Mouse (Mus musculus) midbrain, embryonic 14.5 days (tissue): ENCODE data around the gene Dcpp3. TPM values are rescaled to one million over a fixed set of nuclear protein-coding genes. Genes with fewer than 3 reads are reported as not detected.
"Not testable (repeated sequence)": the region's sequence is repeated elsewhere in the genome, so short reads cannot be mapped to it uniquely, and the experiment has no call there.

Experiments
- ATAC-seq: fragments of 200-750 bp; cut with Nextera tagmentation; 2 replicates; pipeline ENCODE4 v1.8.0; 2017; ENCODE audit warnings: moderate number of reproducible peaks, moderate library complexity; ENCODE audit not compliant: low FRiP score, low TSS enrichment
- DNase-seq: peaks from one replicate; pipeline ENCODE4 v3.0.0-alpha.2; 2015
- H3K27ac ChIP-seq: fragments of 300-500 bp; sonication (generic); replicated peaks from 2 replicates; pipeline ENCODE4 v1.5.1; 2014; ENCODE audit warnings: mild to moderate bottlenecking, low read depth, low read length, moderate library complexity
- H3K27me3 ChIP-seq: fragments of 300-500 bp; sonication (generic); 2 replicates; pipeline ENCODE4 v1.6.1; 2014; ENCODE audit warnings: low read length, control low read depth, mixed read lengths; ENCODE audit not compliant: control insufficient read depth, insufficient read depth
- H3K36me3 ChIP-seq: fragments of 300-500 bp; sonication (generic); 2 replicates; pipeline ENCODE4 v1.6.1; 2014; ENCODE audit warnings: low read length, control low read depth; ENCODE audit not compliant: control insufficient read depth, insufficient read depth
- H3K4me1 ChIP-seq: fragments of 300-500 bp; sonication (generic); 2 replicates; pipeline ENCODE4 v1.6.1; 2014; ENCODE audit warnings: mild to moderate bottlenecking, antibody characterized with exemption, low read length, control low read depth; ENCODE audit not compliant: control insufficient read depth, insufficient read depth
- H3K4me2 ChIP-seq: fragments of 300-500 bp; sonication (generic); 2 replicates; pipeline ENCODE4 v1.6.1; 2014; ENCODE audit warnings: mild to moderate bottlenecking, low read length, moderate library complexity
- H3K4me3 ChIP-seq: fragments of 300-500 bp; sonication (generic); replicated peaks from 2 replicates; pipeline ENCODE4 v1.5.1; 2014; ENCODE audit warnings: low read depth, low read length
- H3K9ac ChIP-seq: fragments of 300-500 bp; sonication (generic); replicated peaks from 2 replicates; pipeline ENCODE4 v1.6.1; 2014; ENCODE audit warnings: mild to moderate bottlenecking, low read length, moderate library complexity
- H3K9me3 ChIP-seq: fragments of 300-500 bp; sonication (generic); 2 replicates; pipeline ENCODE4 v1.6.1; 2016; ENCODE audit warnings: low read length, control low read depth, mixed read lengths; ENCODE audit not compliant: control insufficient read depth
- WGBS: fragments of 180-500 bp; shearing (Covaris S2); extraction: QIAGEN DNeasy Blood & Tissue Kit; methylation state at CpG from one replicate; pipeline ENCODE4 v1.1.7; 2014; 5-methylcytosine and 5-hydroxymethylcytosine counted together
- polyA plus RNA-seq: library from polyadenylated mRNA; unstranded; fragments of >200 nt; fragmentation: Nextera tagmentation; extraction: Ambion mirVana; gene quantifications from 2 replicates; pipeline ENCODE4 v1.2.1, GENCODE M21; 2014

The Dcpp3 gene
- polyA plus RNA-seq, 1 experiment from 2014 or later, result not detected

- Histone ChIP-seq H3K27ac (peak overlapping the region; percentile 75), H3K4me3 (peak overlapping the region; percentile 43), H3K4me1 (0 out of 2 replicates have a peak, but pooled peaks cover 7% of the 10 kb centered on the region), H3K27me3 (no peaks in the 10 kb centered on the region), H3K9me3 (no peaks in the 10 kb centered on the region), H3K36me3 (no peaks in the 10 kb centered on the region), H3K9ac (peak overlapping the region; percentile 29), H3K4me2 (peak overlapping the region; percentile 75)
- under 1% methylated on average over 14 of the region's 14 CpGs for WGBS
- DNase-seq, result peak; percentile 83
- peak; percentile 87 for ATAC-seq
These were observed 7.8 kb downstream of the Dcpp3 start for GRCm38 (mm10) chr17:23925090-23925493.

GRCm38 (mm10) chr17:23931157-23931556 lies 13.9 kb downstream of the Dcpp3 start:
- H3K9ac ChIP-seq, result no peak overlapping the region
- no peak for ATAC-seq
- WGBS, result 92% methylated on average over 5 of the region's 5 CpGs
- H3K4me2 ChIP-seq, result no peak overlapping the region
- H3K9me3 ChIP-seq, result no peaks in the 10 kb centered on the region
- H3K27ac ChIP-seq, result no peak overlapping the region
- DNase-seq, result no peak
- H3K27me3 ChIP-seq, result no peaks in the 10 kb centered on the region
- H3K4me1 ChIP-seq, result no peaks in the 10 kb centered on the region
- H3K4me3 ChIP-seq, result no peak overlapping the region
- no peaks in the 10 kb centered on the region for H3K36me3 ChIP-seq

- no peaks in the 10 kb centered on the region for H3K36me3 ChIP-seq
- no peak within 1 kb of the TSS for H3K9ac ChIP-seq
- no peak within 1 kb of the TSS for H3K27ac ChIP-seq
- no peaks in the 10 kb centered on the region for H3K9me3 ChIP-seq
- no peak within 1 kb of the TSS for H3K4me3 ChIP-seq
- H3K27me3 ChIP-seq, result no peaks in the 10 kb centered on the region
- H3K4me1 ChIP-seq, result no peaks in the 10 kb centered on the region
- DNase-seq (no peak), ATAC-seq (no peak)
- no peak within 1 kb of the TSS for H3K4me2 ChIP-seq
These were observed 24.1 kb downstream of the Dcpp3 start, which contains the start of gene Sbp for GRCm38 (mm10) chr17:23941372-23941771. Sbp (plus strand) TSS chr17:23941672.

- not testable (repeated sequence) for H3K4me1 ChIP-seq, H3K4me3 ChIP-seq, DNase-seq, H3K9me3 ChIP-seq, H3K27me3 ChIP-seq, H3K4me2 ChIP-seq, H3K36me3 ChIP-seq, ATAC-seq, H3K27ac ChIP-seq, H3K9ac ChIP-seq
- WGBS, result 89% methylated on average over 4 of the region's 4 CpGs
These were observed 30.2 kb downstream of the Dcpp3 start for GRCm38 (mm10) chr17:23947486-23947885.

GRCm38 (mm10) chr17:23949068-23949467 lies 31.8 kb downstream of the Dcpp3 start:
- H3K4me1 ChIP-seq, result no peaks in the 10 kb centered on the region
- no peaks in the 10 kb centered on the region for H3K36me3 ChIP-seq
- H3K4me2 ChIP-seq, result no peak overlapping the region
- no peak overlapping the region for H3K9ac ChIP-seq
- H3K27ac ChIP-seq, result no peak overlapping the region
- DNase-seq, result no peak
- WGBS, result 88% methylated on average over 2 of the region's 2 CpGs
- no peaks in the 10 kb centered on the region for H3K9me3 ChIP-seq
- H3K4me3 ChIP-seq, result no peak overlapping the region
- no peaks in the 10 kb centered on the region for H3K27me3 ChIP-seq
- ATAC-seq, result no peak

- H3K9me3 ChIP-seq, H3K4me1 ChIP-seq, H3K4me3 ChIP-seq, H3K27me3 ChIP-seq, H3K4me2 ChIP-seq, H3K36me3 ChIP-seq, H3K9ac ChIP-seq, H3K27ac ChIP-seq, ATAC-seq, DNase-seq: not testable (repeated sequence)
- WGBS, result 78% methylated on average over 4 of the region's 4 CpGs
These were observed 33.6 kb downstream of the Dcpp3 start for GRCm38 (mm10) chr17:23950828-23951227.

GRCm38 (mm10) chr17:23955174-23955573 lies 37.9 kb downstream of the Dcpp3 start, which contains the start of gene Sbpl:
Sbpl (minus strand) TSS chr17:23955274.
- Histone ChIP-seq H3K27ac (no peak within 1 kb of the TSS), H3K27me3 (no peaks in the 10 kb centered on the region), H3K4me2 (no peak within 1 kb of the TSS), H3K4me3 (no peak within 1 kb of the TSS), H3K4me1 (no peaks in the 10 kb centered on the region), H3K36me3 (no peaks in the 10 kb centered on the region), H3K9me3 (no peaks in the 10 kb centered on the region), H3K9ac (no peak within 1 kb of the TSS)
- DNase-seq, result no peak
- 72% methylated on average over 5 of the region's 5 CpGs for WGBS
- ATAC-seq, result no peak

- ATAC-seq, result peak; percentile 85; the same call in 1 of the 2 replicates
- 38% methylated on average over 3 of the region's 3 CpGs for WGBS
- no peak overlapping the region for H3K9ac ChIP-seq
- DNase-seq, result peak; percentile 93
- no peak overlapping the region for H3K4me3 ChIP-seq
- H3K27me3 ChIP-seq, result no peaks in the 10 kb centered on the region
- H3K4me1 ChIP-seq, result no peaks in the 10 kb centered on the region
- no peaks in the 10 kb centered on the region for H3K36me3 ChIP-seq
- no peaks in the 10 kb centered on the region for H3K9me3 ChIP-seq
- H3K27ac ChIP-seq, result 0 out of 2 replicates have a peak overlapping the region, but pooled peaks have one; percentile 37
- H3K4me2 ChIP-seq, result no peak overlapping the region
These were observed 43.0 kb downstream of the Dcpp3 start for GRCm38 (mm10) chr17:23960084-23960738.

- Histone ChIP-seq H3K4me3 (no peak overlapping the region), H3K9me3 (no peaks in the 10 kb centered on the region), H3K9ac (no peak overlapping the region), H3K27me3 (no peaks in the 10 kb centered on the region), H3K27ac (no peak overlapping the region), H3K36me3 (no peaks in the 10 kb centered on the region), H3K4me1 (no peaks in the 10 kb centered on the region), H3K4me2 (no peak overlapping the region)
- WGBS, result 69% methylated on average over 4 of the region's 4 CpGs
- ATAC-seq (no peak), DNase-seq (no peak)
These were observed 44.4 kb downstream of the Dcpp3 start for GRCm38 (mm10) chr17:23961573-23962122.
